Mouse (Mus musculus) macrophage (primary cell): Measurements from ENCODE around the gene Galnt2. TPM values are rescaled to one million over a fixed set of nuclear protein-coding genes. Genes with fewer than 3 reads are reported as not detected.
A peak's percentile ranks its signal among the peaks of the same experiment; 100 is the strongest.

Experiments
- H3K27ac ChIP-seq: fragments of 350-480 bp; formaldehyde crosslinking; 2 replicates; pipeline ENCODE4 v1.9.0; 2021
- H3K36me3 ChIP-seq: fragments of 350-480 bp; formaldehyde crosslinking; 2 replicates; pipeline ENCODE4 v1.9.0; 2021; ENCODE audit errors: inconsistent target
- H3K4me3 ChIP-seq: fragments of 350-480 bp; formaldehyde crosslinking; 2 replicates; pipeline ENCODE4 v1.9.0; 2021; ENCODE audit errors: inconsistent target
- H3K79me2 ChIP-seq: fragments of 350-480 bp; formaldehyde crosslinking; 2 replicates; pipeline ENCODE4 v1.9.0; 2021; ENCODE audit errors: inconsistent target
- WGBS: methylation state at CpG from one replicate; pipeline ENCODE4 v1.1.7; 2026; ENCODE audit warnings: inconsistent platforms; ENCODE audit not compliant: missing documents; 5-methylcytosine and 5-hydroxymethylcytosine counted together
- polyA plus RNA-seq: library from polyadenylated mRNA; stranded (reverse); fragments of 250-400 nt; gene quantifications from 3 replicates; pipeline ENCODE4 v1.2.4, GENCODE M21; 2018; ENCODE audit warnings: inconsistent platforms

Galnt2 gene
- polyA plus RNA-seq, 1 experiment from 2014 or later = 17.5 TPM

- WGBS = 61% methylated on average over 11 of the region's 11 CpGs
- H3K27ac ChIP-seq = no peak overlapping the region
- no peaks in the 10 kb centered on the region for H3K36me3 ChIP-seq
- H3K79me2 ChIP-seq = peaks cover 97% of the 10 kb centered on the region; the same call in 1 of the 2 replicates
- H3K4me3 ChIP-seq = no peak overlapping the region
Observed at GRCm38 (mm10) chr8:124270904-124271303, 39.7 kb downstream of the Galnt2 start.

GRCm38 (mm10) chr8:124271518-124271917 lies 40.3 kb downstream of the Galnt2 start:
- WGBS = 21% methylated on average over 12 of the region's 12 CpGs
- Histone ChIP-seq H3K79me2 (peaks cover 97% of the 10 kb centered on the region; the same call in 1 of the 2 replicates), H3K27ac (no peak overlapping the region), H3K36me3 (no peaks in the 10 kb centered on the region), H3K4me3 (no peak overlapping the region)

GRCm38 (mm10) chr8:124272792-124273191 lies 41.6 kb downstream of the Galnt2 start:
- WGBS = 85% methylated on average over 2 of the region's 3 CpGs
- Histone ChIP-seq H3K4me3 (no peak overlapping the region), H3K27ac (no peak overlapping the region), H3K79me2 (peaks cover 96% of the 10 kb centered on the region; the same call in 1 of the 2 replicates), H3K36me3 (no peaks in the 10 kb centered on the region)

GRCm38 (mm10) chr8:124273606-124274218 lies 42.5 kb downstream of the Galnt2 start:
- H3K27ac ChIP-seq = no peak overlapping the region
- 30% methylated on average over 8 of the region's 8 CpGs for WGBS
- H3K36me3 ChIP-seq = no peaks in the 10 kb centered on the region
- H3K4me3 ChIP-seq = no peak overlapping the region
- H3K79me2 ChIP-seq = peaks cover 95% of the 10 kb centered on the region; the same call in 1 of the 2 replicates

- H3K79me2 ChIP-seq = peaks cover 95% of the 10 kb centered on the region; the same call in 1 of the 2 replicates
- 80% methylated on average over 10 of the region's 10 CpGs for WGBS
- no peak overlapping the region for H3K27ac ChIP-seq
- H3K4me3 ChIP-seq = no peak overlapping the region
- H3K36me3 ChIP-seq = no peaks in the 10 kb centered on the region
Observed at GRCm38 (mm10) chr8:124274441-124275120, 43.4 kb downstream of the Galnt2 start.

GRCm38 (mm10) chr8:124275377-124276071 lies 44.3 kb downstream of the Galnt2 start:
- no peak overlapping the region for H3K4me3 ChIP-seq
- H3K79me2 ChIP-seq = peaks cover 95% of the 10 kb centered on the region; the same call in 1 of the 2 replicates
- H3K36me3 ChIP-seq = no peaks in the 10 kb centered on the region
- H3K27ac ChIP-seq = no peak overlapping the region
- 93% methylated on average over 10 of the region's 10 CpGs for WGBS

- WGBS = 88% methylated on average over 24 of the region's 24 CpGs
- H3K27ac ChIP-seq = peak overlapping the region; percentile 34
- H3K4me3 ChIP-seq = no peak overlapping the region
- H3K79me2 ChIP-seq = peaks cover 98% of the 10 kb centered on the region; the same call in 1 of the 2 replicates
- H3K36me3 ChIP-seq = no peaks in the 10 kb centered on the region
Observed at GRCm38 (mm10) chr8:124277951-124278910, 47.0 kb downstream of the Galnt2 start.

- H3K27ac ChIP-seq = peak overlapping the region; percentile 34
- H3K79me2 ChIP-seq = peaks cover 97% of the 10 kb centered on the region; the same call in 1 of the 2 replicates
- H3K4me3 ChIP-seq = no peak overlapping the region
- H3K36me3 ChIP-seq = no peaks in the 10 kb centered on the region
- WGBS = 53% methylated on average over 7 of the region's 7 CpGs
Observed at GRCm38 (mm10) chr8:124278956-124279689, 47.9 kb downstream of the Galnt2 start.

- Histone ChIP-seq H3K4me3 (no peak overlapping the region), H3K27ac (no peak overlapping the region), H3K79me2 (peaks cover 97% of the 10 kb centered on the region; the same call in 1 of the 2 replicates), H3K36me3 (no peaks in the 10 kb centered on the region)
- WGBS = 86% methylated on average over 2 of the region's 5 CpGs
Observed at GRCm38 (mm10) chr8:124279690-124279985, 48.4 kb downstream of the Galnt2 start.

GRCm38 (mm10) chr8:124281700-124282541 lies 50.7 kb downstream of the Galnt2 start:
- H3K79me2 ChIP-seq = peaks cover 97% of the 10 kb centered on the region; the same call in 1 of the 2 replicates
- H3K36me3 ChIP-seq = no peaks in the 10 kb centered on the region
- H3K27ac ChIP-seq = no peak overlapping the region
- 71% methylated on average over 11 of the region's 11 CpGs for WGBS
- H3K4me3 ChIP-seq = no peak overlapping the region

GRCm38 (mm10) chr8:124282878-124283630 lies 51.9 kb downstream of the Galnt2 start:
- WGBS = 92% methylated on average over 12 of the region's 12 CpGs
- H3K27ac ChIP-seq = no peak overlapping the region

GRCm38 (mm10) chr8:124283644-124284332 lies 52.6 kb downstream of the Galnt2 start:
- no peak overlapping the region for H3K27ac ChIP-seq
- WGBS = 73% methylated on average over 11 of the region's 11 CpGs

More at GRCm38 (mm10) chr8:124282878-124283630, 51.9 kb downstream of the Galnt2 start:
- Histone ChIP-seq H3K36me3 (no peaks in the 10 kb centered on the region), H3K79me2 (peaks cover 99% of the 10 kb centered on the region; the same call in 1 of the 2 replicates), H3K4me3 (no peak overlapping the region)

More at GRCm38 (mm10) chr8:124283644-124284332, 52.6 kb downstream of the Galnt2 start:
- peaks cover 97% of the 10 kb centered on the region; the same call in 1 of the 2 replicates for H3K79me2 ChIP-seq
- H3K4me3 ChIP-seq = no peak overlapping the region
- H3K36me3 ChIP-seq = no peaks in the 10 kb centered on the region
